Mouse (Mus musculus): Measurements from ENCODE around the gene Hpgd. TPM values are rescaled to one million over a fixed set of nuclear protein-coding genes. Genes with fewer than 3 reads are reported as not detected.

Gene Hpgd
- total RNA-seq, 2 experiments from 2014 or later = 2.9 to 3.6 TPM

GRCm38 (mm10) chr8:56304595-56304994 lies 10.2 kb downstream of the Hpgd start:
- intact Hi-C loops (cut with DNase I) = no loop called here
- DNase-seq (ENCODE audit: low spot score in 2 of 2) = no peak

DNA sequence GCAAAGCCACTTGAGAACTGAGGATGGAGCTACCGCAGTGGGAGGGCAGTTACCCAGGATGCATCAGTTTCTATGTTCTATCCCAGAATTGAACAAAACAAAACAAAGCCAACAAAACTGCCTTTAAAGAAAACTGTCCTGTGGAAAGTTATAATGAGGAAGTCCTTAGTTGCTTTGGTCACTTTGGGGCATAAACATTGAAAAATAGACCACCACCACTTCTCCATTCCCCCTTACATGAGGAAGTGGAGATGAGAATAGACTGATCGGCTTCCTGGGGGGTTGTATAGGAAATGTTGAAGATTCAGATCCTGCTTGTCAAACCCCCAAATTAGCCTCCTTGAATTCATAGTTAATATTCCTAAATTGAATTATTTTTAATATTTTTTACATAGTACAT lies 19.2 kb downstream of the Hpgd start:
- DNase-seq (ENCODE audit: low spot score in 2 of 2) = no peak
- intact Hi-C loops (cut with DNase I) = no loop called here

- DNase-seq (ENCODE audit: low spot score in 2 of 2) = no peak
- intact Hi-C loops (cut with DNase I) = no loop called here
These were observed 20.8 kb downstream of the Hpgd start for GRCm38 (mm10) chr8:56315189-56315588.

GRCm38 (mm10) chr8:56323276-56323675 lies 28.9 kb downstream of the Hpgd start:
- DNase-seq (ENCODE audit: low spot score in 2 of 2) = no peak
- intact Hi-C loops (cut with DNase I) = no loop called here

- intact Hi-C loops (cut with DNase I) = no loop called here
These were observed 33.3 kb downstream of the Hpgd start for GRCm38 (mm10) chr8:56327709-56328108.

DNA sequence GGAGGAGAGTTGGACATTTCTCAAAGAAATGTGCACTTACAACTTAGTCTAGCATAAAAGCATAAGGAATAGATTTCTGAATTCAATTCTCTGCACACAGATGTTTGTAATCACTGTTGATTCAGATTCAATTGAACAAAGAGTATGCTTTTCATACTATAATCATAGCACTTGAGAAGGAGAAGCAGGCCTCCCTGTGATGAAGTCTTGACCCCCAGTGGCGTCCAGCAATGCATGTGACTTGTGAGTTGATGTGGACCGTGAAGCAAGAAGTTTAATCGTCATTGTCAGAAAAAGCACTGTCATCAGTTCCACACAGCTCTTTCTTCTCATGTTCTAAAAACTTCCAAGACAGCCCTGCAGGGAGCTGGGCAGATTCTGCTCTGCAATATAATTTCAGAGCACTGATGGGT lies 33.8 kb downstream of the Hpgd start:
- no peak for DNase-seq (ENCODE audit: low spot score in 2 of 2)
- intact Hi-C loops (cut with DNase I) = no loop called here

More at GRCm38 (mm10) chr8:56327709-56328108, 33.3 kb downstream of the Hpgd start:
- no peak for DNase-seq (ENCODE audit: low spot score in 2 of 2)

DNA sequence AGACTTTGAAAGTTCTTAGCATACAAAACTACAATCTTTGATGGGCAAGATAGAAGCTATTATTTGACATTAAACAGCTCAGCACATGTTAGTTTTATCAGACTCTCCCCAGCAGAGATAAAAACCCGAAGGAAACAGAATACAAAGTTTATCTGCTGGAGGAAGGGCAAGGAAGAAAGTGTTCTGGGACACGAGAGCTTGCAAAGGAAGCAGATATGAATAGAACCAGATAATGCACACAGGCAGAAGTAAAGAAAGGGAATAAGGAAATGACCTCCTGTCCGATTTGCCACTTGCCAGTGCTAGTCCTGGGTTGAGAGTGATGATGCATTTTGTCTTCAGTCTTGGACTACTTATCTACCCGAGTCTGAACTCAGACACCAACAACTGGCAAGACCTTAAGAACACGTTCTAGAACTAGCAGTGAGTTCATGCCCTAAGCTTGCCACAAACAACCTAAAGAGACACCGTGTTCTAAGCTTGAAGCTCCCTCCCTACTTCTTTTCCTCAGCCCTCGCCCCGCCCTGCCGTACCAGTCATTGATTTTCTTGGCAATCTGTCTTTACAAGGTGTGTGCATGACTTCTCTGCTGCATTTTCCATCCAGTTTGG lies 41.1 kb downstream of the Hpgd start:
- intact Hi-C loops (cut with DNase I) = no loop called here
- DNase-seq (ENCODE audit: low spot score in 2 of 2) = no peak

DNA sequence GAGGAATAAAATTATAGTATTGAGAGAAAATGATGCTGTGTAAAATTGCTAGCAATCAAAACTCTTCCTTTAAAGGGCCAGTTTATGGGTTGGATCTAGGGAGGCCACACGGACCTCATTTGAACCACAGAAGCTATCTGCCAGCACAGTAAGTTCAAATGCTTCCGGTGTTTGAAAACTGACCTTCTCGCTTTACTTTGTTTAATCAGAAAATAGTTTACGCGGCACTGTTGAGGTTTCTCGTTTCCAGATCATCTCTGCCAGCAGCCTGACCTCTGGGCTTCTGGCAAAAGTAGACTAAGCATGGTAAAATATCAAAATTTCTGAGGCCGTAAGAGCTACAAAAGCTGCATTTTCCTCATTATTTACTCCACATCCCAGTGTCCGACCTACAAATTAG lies 42.4 kb downstream of the Hpgd start:
- intact Hi-C loops (cut with DNase I) = no loop called here
- no peak for DNase-seq (ENCODE audit: low spot score in 2 of 2)

GRCm38 (mm10) chr8:56343505-56343904 lies 49.1 kb downstream of the Hpgd start:
- peak; percentile 5 to 12 for DNase-seq (ENCODE audit: low spot score in 2 of 2)

DNA sequence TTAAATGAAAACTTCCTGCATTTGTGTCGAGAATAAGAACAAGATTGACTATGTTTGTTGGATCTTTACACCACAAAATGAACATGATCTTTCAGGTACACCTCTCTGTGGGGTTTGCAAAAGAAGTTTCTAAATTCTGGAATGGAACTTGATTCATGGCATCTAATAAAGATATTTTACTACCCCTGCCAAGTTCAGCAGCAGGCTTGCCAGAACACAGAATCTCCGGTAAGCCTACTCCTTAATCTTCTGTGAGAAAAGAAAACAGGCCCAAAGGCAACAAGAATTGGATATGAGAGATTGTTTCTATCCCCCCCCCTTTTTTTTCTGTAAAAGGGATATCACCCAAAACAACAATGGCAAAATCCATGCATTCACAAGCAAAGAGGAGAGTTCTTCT lies 49.6 kb downstream of the Hpgd start:
- no peak for DNase-seq (ENCODE audit: low spot score in 2 of 2)
- intact Hi-C loops (cut with DNase I) = no loop called here

More at GRCm38 (mm10) chr8:56343505-56343904, 49.1 kb downstream of the Hpgd start:
- intact Hi-C loops (cut with DNase I) = no loop called here

GRCm38 (mm10) chr8:56344359-56344758 lies 50.0 kb downstream of the Hpgd start:
- intact Hi-C loops (cut with DNase I) = no loop called here
- no peak for DNase-seq (ENCODE audit: low spot score in 2 of 2)

DNA sequence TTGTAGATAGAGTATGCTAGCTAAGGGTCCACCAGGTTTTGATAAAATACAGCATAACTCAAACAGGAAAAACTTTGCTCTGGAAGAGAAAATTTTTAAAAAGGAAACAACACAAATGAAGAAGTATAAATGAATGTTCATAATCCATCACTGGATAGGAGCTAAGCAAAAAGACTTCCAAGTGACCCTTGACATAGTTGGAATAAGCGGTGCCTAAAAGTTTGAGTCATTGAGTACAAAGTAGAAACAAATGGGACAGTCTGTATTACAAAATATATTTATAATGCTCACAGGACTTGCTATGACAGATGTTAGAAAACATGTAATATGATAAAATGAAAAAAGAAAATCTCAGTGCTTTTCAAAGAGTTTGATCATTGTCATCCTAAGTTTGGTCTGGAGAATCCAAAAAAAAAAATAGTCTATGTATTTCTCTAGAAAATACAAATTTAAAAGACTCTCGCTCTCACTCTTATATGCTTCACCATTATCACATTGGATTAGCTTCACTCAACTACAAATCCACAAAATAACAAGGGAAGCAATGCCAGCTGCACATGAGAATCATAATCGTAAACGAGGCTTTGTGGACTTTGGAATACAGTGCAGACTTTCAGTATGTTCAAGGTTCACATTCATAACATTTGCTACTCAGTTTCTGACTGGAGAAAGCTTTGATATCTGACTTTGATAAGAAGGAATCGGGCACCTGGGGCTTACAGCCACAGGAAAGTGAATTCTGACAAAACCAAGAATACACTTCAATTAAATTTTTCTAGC lies 51.4 kb downstream of the Hpgd start:
- no peak for DNase-seq (ENCODE audit: low spot score in 2 of 2)

GRCm38 (mm10) chr8:56363180-56363579 lies 68.8 kb downstream of the Hpgd start:
- no peak for DNase-seq (ENCODE audit: low spot score in 2 of 2)
- intact Hi-C loops (cut with DNase I) = no loop called here

More for the DNA sequence above, 51.4 kb downstream of the Hpgd start:
- intact Hi-C loops (cut with DNase I) = no loop called here

All from left cerebral cortex, postnatal 14 days (tissue).